Mouse (Mus musculus): Measurements from ENCODE around the gene Sik3. TPM values are rescaled to one million over a fixed set of nuclear protein-coding genes. Genes with fewer than 3 reads are reported as not detected.
"Not testable (repeated sequence)": the region's sequence is repeated elsewhere in the genome, so short reads cannot be mapped to it uniquely, and the experiment has no call there.

The Sik3 gene
- polyA plus RNA-seq, 1 experiment = 46.5 TPM

DNA sequence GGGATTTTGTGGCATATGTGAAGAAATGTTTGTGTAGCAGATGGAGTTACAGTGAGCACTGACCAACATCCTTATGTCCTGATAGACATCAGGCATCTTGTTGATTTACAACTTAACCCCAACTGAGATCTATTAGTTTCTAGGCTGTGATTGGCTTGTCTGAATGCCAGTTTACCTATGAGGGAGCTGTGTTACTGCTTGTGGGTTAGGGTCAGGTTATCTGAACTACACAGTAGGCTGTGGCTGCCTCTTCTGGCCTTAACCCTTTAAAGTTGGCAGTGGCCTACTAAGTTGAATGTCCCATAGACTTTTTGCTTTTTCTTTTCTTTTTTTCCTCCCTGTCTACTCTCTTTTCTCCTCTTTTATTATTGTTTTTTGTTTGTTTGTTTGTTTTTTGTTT lies 98.7 kb downstream of the Sik3 start:
- TF ChIP-seq POLR2A (IDR thresholded peaks at IDR 0.05; ENCODE audit: extremely low read depth, insufficient read depth, low read length) = no peak
- TF ChIP-seq CTCF (IDR thresholded peaks at IDR 0.05; ENCODE audit: extremely low read depth, insufficient read depth, low read length) = no peak
- H3K27ac ChIP-seq (ENCODE audit: insufficient read depth, low read length) = no peak overlapping the region
- peaks cover 10% of the 10 kb centered on the region for H3K4me1 ChIP-seq (ENCODE audit: control insufficient read depth, insufficient read depth, low read length)
- no peak overlapping the region for H3K4me3 ChIP-seq (ENCODE audit: insufficient read depth, low read length)

DNA sequence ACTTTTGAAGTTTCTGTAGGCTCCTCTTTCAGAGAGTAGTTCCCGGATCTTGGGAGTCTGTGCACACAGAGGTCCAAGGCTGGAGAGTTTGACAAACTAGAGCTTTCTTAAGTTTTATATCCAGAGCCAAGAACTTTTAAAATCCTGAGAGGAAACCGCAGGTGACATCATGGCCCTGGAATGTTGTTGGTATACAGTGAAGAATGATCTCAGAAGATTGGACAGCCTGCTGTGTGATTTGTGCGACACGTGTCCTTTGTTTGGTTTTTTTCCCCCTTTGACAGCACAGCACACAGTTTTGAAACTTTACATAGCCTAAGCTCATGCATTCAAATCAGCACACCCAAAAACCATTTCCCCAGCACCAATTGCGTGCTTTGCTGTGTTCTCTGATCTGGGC lies 99.6 kb downstream of the Sik3 start:
- H3K4me3 ChIP-seq (ENCODE audit: insufficient read depth, low read length) = no peak overlapping the region
- H3K27ac ChIP-seq (ENCODE audit: insufficient read depth, low read length) = no peak overlapping the region
- peaks cover 10% of the 10 kb centered on the region for H3K4me1 ChIP-seq (ENCODE audit: control insufficient read depth, insufficient read depth, low read length)
- TF ChIP-seq POLR2A (IDR thresholded peaks at IDR 0.05; ENCODE audit: extremely low read depth, insufficient read depth, low read length) = no peak

DNA sequence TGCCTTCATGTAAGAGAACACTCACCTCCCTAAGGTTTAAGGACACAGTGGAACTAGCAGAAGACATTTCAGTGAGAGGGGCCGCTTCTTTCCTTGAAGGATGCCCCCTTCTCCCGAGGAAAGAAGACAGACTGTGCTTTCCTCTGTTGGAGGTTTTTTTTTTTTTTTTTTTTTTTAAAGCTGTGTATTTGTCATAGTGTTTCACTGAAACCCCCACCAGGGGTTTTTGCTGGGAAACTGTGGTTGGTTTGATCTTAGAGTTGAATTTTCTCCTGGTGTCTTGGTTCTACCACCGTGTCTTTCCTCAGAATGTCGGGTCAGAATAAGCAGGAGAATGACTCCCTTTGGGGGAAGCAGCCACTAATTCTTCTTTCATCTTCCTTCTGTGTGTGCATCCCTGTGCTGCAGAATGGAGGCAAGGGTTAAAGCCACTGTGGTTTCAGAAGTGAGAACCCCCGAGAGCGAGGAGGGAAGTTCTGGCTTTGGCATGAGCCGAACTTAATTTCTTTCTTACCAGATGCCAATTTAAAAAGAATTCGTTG lies 106.3 kb downstream of the Sik3 start:
- H3K4me1 ChIP-seq (ENCODE audit: control insufficient read depth, insufficient read depth, low read length) = peaks cover 8% of the 10 kb centered on the region
- no peak overlapping the region for H3K27ac ChIP-seq (ENCODE audit: insufficient read depth, low read length)
- TF ChIP-seq CTCF (IDR thresholded peaks at IDR 0.05; ENCODE audit: extremely low read depth, insufficient read depth, low read length) (no peak), POLR2A (IDR thresholded peaks at IDR 0.05; ENCODE audit: extremely low read depth, insufficient read depth, low read length) (no peak)
- no peak overlapping the region for H3K4me3 ChIP-seq (ENCODE audit: insufficient read depth, low read length)

DNA sequence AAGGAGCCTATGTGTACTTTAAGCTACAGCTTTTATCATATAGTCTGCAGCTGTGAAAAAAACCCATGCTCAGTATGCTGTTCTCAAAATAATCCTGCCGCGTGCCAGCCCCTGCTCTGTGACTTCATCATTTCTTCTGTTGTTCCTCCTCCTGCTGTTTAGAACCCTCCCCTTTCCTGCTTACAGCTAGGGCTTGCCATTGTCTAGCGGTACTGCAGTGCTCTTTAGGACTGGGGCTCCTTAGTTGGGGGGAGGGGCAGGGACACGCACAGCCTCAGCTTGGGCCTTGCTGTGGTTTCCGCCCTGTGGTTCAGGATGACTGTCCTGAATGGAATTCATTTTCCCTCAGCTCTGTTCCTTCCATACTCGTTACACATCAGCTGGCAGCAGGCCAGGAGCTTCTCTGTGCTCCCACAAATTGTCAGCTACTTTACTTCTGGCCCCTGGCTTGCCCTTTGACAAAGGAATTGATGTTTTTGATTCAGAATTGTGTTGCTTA lies 107.4 kb downstream of the Sik3 start:
- H3K4me1 ChIP-seq (ENCODE audit: control insufficient read depth, insufficient read depth, low read length) = peaks cover 8% of the 10 kb centered on the region
- H3K4me3 ChIP-seq (ENCODE audit: insufficient read depth, low read length) = no peak overlapping the region
- TF ChIP-seq POLR2A (IDR thresholded peaks at IDR 0.05; ENCODE audit: extremely low read depth, insufficient read depth, low read length) (no peak), CTCF (IDR thresholded peaks at IDR 0.05; ENCODE audit: extremely low read depth, insufficient read depth, low read length) (no peak)
- no peak overlapping the region for H3K27ac ChIP-seq (ENCODE audit: insufficient read depth, low read length)

DNA sequence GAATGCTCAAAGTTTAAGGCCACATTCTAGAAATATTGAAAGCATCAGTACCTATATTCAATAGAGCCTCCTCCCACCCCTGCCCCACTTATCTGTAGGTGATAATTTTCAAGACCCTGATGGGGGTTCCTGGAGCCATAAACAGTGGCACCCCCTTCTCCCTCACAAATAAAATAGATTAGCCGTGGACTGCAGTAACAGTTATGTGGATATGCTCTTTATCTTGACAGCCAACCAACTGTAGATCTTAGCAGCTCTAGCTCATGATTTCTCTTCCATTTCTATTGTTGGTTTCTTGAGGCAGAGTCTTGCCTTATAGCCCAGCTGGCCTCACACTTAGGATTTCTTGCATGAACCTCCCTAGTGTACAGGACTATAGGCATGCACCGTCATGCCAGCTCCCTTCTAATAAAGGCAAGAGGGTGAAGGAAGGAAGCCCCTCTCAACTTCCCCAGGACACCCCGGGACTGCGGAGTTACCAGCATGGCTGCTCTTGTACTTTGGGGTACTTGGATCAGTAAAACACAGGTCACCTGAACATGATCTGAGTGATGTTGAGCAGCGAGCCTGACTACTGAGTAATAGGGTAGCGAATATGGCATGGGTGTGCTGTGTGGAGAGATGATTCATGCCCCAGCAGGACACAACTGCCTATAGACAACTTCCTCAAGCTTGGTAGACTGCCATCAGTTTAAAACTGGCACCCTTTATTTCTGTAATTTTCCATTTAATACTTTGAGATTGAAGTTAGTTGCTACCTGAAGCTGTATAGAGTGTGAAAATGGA lies 108.0 kb downstream of the Sik3 start:
- H3K27ac ChIP-seq (ENCODE audit: insufficient read depth, low read length) = no peak overlapping the region
- no peak overlapping the region for H3K4me3 ChIP-seq (ENCODE audit: insufficient read depth, low read length)
- peaks cover 8% of the 10 kb centered on the region for H3K4me1 ChIP-seq (ENCODE audit: control insufficient read depth, insufficient read depth, low read length)
- no peak for TF ChIP-seq POLR2A (IDR thresholded peaks at IDR 0.05; ENCODE audit: extremely low read depth, insufficient read depth, low read length)
- no peak for TF ChIP-seq CTCF (IDR thresholded peaks at IDR 0.05; ENCODE audit: extremely low read depth, insufficient read depth, low read length)

DNA sequence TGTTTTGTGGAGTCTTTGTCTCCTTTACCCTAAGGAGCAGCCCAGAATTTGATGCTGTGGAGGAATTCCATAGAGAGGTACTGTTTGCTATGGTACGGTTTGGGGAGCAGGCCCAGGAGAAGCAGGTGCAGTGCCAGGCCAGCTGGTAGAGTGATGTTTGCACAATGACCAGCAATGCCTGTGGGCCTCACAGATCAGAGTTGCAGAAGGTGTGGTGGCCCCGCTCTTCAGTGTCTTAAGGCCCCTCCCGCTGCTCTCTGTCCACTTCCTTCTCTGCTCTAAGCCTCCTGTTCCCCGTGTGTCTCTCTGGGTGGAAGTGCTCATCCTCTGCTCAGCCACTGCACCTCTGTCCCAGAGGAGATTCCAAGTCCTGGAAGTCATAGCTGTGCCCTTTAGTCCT lies 108.9 kb downstream of the Sik3 start:
- Histone ChIP-seq H3K27ac (ENCODE audit: insufficient read depth, low read length) (no peak overlapping the region), H3K4me3 (ENCODE audit: insufficient read depth, low read length) (no peak overlapping the region), H3K4me1 (ENCODE audit: control insufficient read depth, insufficient read depth, low read length) (peaks cover 8% of the 10 kb centered on the region)
- no peak for TF ChIP-seq POLR2A (IDR thresholded peaks at IDR 0.05; ENCODE audit: extremely low read depth, insufficient read depth, low read length)
- TF ChIP-seq CTCF (IDR thresholded peaks at IDR 0.05; ENCODE audit: extremely low read depth, insufficient read depth, low read length) = no peak

DNA sequence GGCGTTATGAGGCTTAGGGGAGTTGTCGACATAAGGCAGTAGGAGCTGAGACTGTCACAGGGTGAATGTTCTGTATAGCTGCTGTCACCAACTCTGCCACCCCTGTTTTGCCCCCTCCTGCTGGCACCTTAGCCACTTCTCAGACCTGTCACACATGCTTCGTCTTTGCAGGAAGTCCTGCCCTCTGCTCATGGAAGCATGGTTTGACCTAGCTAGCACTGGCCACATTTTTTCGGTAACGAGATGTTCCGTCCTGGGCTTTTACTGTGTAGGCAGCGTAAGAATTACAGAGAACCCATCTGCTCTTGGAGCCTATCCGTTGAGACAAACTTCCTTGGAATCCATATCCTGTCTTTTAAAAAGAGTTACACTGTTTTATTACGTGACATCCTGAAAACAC lies 110.1 kb downstream of the Sik3 start:
- H3K4me1 ChIP-seq (ENCODE audit: control insufficient read depth, insufficient read depth, low read length) = peaks cover 8% of the 10 kb centered on the region

DNA sequence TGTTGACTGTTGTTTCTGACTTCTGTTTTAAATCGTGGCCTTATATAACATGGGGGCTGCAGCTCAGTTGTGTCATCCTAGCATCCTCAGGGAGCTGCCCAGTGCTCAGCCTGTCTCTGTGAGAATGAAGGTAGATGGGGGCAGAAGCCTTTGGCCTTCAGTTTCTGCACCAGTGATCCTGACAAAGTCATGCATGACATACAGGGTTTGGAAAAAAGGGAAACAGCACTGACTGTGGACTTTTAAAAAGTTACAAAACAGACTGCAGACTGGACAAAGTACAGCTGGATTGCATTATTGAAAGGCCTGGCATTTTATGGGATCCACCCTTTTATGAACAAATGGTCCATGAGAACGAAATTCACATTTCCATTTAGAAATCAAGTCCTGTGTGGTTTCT lies 113.7 kb downstream of the Sik3 start:
- Histone ChIP-seq H3K27ac (ENCODE audit: insufficient read depth, low read length) (no peak overlapping the region), H3K4me3 (ENCODE audit: insufficient read depth, low read length) (no peak overlapping the region), H3K4me1 (ENCODE audit: control insufficient read depth, insufficient read depth, low read length) (peaks cover 2% of the 10 kb centered on the region; the same call in 1 of the 2 replicates)
- no peak for TF ChIP-seq POLR2A (IDR thresholded peaks at IDR 0.05; ENCODE audit: extremely low read depth, insufficient read depth, low read length)

More for the DNA sequence above, 110.1 kb downstream of the Sik3 start:
- Histone ChIP-seq H3K4me3 (ENCODE audit: insufficient read depth, low read length) (no peak overlapping the region), H3K27ac (ENCODE audit: insufficient read depth, low read length) (peak overlapping the region; percentile 15; the same call in 1 of the 2 replicates)
- TF ChIP-seq CTCF (IDR thresholded peaks at IDR 0.05; ENCODE audit: extremely low read depth, insufficient read depth, low read length) = no peak
- no peak for TF ChIP-seq POLR2A (IDR thresholded peaks at IDR 0.05; ENCODE audit: extremely low read depth, insufficient read depth, low read length)

DNA sequence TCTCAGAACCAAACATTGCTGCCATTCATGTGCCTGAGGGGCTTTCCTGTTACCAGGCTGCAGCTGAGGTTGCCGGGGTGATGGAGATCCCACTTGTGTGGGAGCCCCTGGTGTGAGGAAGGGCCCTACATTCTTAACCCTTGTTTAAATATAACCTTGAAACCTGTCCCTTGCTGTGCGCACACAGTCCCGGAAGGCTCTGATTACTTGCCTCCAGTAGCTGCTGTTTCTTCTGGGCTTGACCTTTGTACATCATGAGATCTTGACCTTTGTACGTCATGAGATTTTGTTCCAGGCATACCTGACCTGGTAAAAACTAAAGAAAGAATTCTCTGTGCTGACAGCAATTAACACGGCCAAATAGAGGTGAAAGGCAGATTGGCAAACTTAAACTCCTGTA lies 114.7 kb downstream of the Sik3 start:
- no peak for TF ChIP-seq CTCF (IDR thresholded peaks at IDR 0.05; ENCODE audit: extremely low read depth, insufficient read depth, low read length)

DNA sequence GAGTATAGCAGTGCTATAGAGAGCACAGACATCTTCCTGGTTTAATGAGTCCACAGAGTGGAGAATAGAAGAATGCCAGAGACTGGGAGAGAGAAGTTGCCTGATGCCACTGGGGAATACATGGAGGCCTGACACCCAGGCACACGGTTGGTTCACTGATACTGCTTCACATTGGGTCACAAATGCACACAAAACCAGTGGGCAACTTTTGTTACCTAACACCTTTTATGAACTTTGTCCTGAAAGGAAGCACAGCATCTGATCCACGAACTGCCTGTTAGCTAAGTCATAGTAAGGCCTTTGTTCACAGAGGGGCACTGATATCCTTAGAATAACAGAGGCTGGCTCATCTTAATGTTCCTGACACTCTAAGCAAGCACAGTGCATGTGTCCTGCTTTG lies 116.6 kb downstream of the Sik3 start:
- TF ChIP-seq CTCF (IDR thresholded peaks at IDR 0.05; ENCODE audit: extremely low read depth, insufficient read depth, low read length) (no peak), POLR2A (IDR thresholded peaks at IDR 0.05; ENCODE audit: extremely low read depth, insufficient read depth, low read length) (no peak)
- Histone ChIP-seq H3K27ac (ENCODE audit: insufficient read depth, low read length) (no peak overlapping the region), H3K4me3 (ENCODE audit: insufficient read depth, low read length) (no peak overlapping the region), H3K4me1 (ENCODE audit: control insufficient read depth, insufficient read depth, low read length) (no peaks in the 10 kb centered on the region; the same call in 1 of the 2 replicates)

More for the DNA sequence above, 114.7 kb downstream of the Sik3 start:
- H3K4me1 ChIP-seq (ENCODE audit: control insufficient read depth, insufficient read depth, low read length) = peaks cover 2% of the 10 kb centered on the region; the same call in 1 of the 2 replicates
- H3K4me3 ChIP-seq (ENCODE audit: insufficient read depth, low read length) = no peak overlapping the region
- no peak overlapping the region for H3K27ac ChIP-seq (ENCODE audit: insufficient read depth, low read length)

DNA sequence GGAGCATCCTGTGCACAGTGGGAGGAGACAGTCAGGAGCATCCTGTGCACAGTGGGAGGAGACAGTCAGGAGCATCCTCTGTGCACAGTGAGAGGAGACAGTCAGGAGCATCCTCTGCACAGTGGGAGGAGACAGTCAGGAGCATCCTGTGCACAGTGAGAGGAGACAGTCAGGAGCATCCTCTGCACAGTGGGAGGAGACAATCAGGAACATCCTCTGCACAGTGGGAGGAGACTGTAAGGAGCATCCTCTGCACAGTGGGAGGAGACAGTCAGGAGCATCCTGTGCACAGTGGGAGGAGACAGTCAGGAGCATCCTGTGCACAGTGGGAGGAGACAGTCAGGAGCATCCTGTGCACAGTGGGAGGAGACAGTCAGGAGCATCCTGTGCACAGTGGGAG lies 120.2 kb downstream of the Sik3 start:
- H3K4me1 ChIP-seq (ENCODE audit: control insufficient read depth, insufficient read depth, low read length); H3K27ac ChIP-seq (ENCODE audit: insufficient read depth, low read length); H3K4me3 ChIP-seq (ENCODE audit: insufficient read depth, low read length): not testable (repeated sequence)

Data from cortical plate, adult 2 months (tissue).